Mouse (Mus musculus) forebrain, postnatal 0 days (tissue): ENCODE measurements around the gene Rec114. TPM values are rescaled to one million over a fixed set of nuclear protein-coding genes. Genes with fewer than 3 reads are reported as not detected.

ENCODE experiments used
- ATAC-seq: fragments of 200-750 bp; cut with Nextera tagmentation; 2 replicates; pipeline ENCODE4 v1.8.0; 2017; ENCODE audit warnings: mild to moderate bottlenecking, moderate library complexity
- DNase-seq: peaks from one replicate; pipeline ENCODE4 v3.0.0-alpha.2; 2015
- H3K27ac ChIP-seq: fragments of 300-500 bp; sonication (generic); 2 replicates; pipeline ENCODE4 v1.5.1; 2014; ENCODE audit warnings: low read depth, mild to moderate bottlenecking, antibody characterized with exemption, low read length, moderate library complexity, mixed read lengths
- H3K27me3 ChIP-seq: fragments of 300-500 bp; sonication (generic); 2 replicates; pipeline ENCODE4 v1.6.1; 2014; ENCODE audit warnings: mild to moderate bottlenecking, low read length, mixed read lengths; ENCODE audit not compliant: insufficient read depth
- H3K36me3 ChIP-seq: fragments of 300-500 bp; sonication (generic); 2 replicates; pipeline ENCODE4 v1.6.1; 2014; ENCODE audit warnings: mild to moderate bottlenecking, moderate library complexity; ENCODE audit not compliant: insufficient read depth
- H3K4me1 ChIP-seq: fragments of 300-500 bp; sonication (generic); 2 replicates; pipeline ENCODE4 v1.6.1; 2014; ENCODE audit warnings: antibody characterized with exemption; ENCODE audit not compliant: insufficient read depth
- H3K4me2 ChIP-seq: fragments of 300-500 bp; sonication (generic); 2 replicates; pipeline ENCODE4 v1.6.1; 2014; ENCODE audit warnings: low read depth, mild to moderate bottlenecking, moderate library complexity
- H3K4me3 ChIP-seq: fragments of 300-500 bp; sonication (generic); 2 replicates; pipeline ENCODE4 v1.5.1; 2014; ENCODE audit warnings: low read depth, low read length, mixed read lengths
- H3K9ac ChIP-seq: fragments of 300-500 bp; sonication (generic); 2 replicates; pipeline ENCODE4 v1.6.1; 2014; ENCODE audit warnings: mild to moderate bottlenecking
- H3K9me3 ChIP-seq: fragments of 300-500 bp; sonication (generic); 2 replicates; pipeline ENCODE4 v1.6.1; 2016; ENCODE audit warnings: low read length
- CTCF ChIP-seq: sonication (generic); IDR thresholded peaks from 2 replicates; pipeline ENCODE4 v1.5.1; 2016; ENCODE audit warnings: antibody characterized with exemption, control low read depth, low read depth
- WGBS: fragments of 180-500 bp; shearing (Covaris S2); extraction: QIAGEN DNeasy Blood & Tissue Kit; methylation state at CpG from one replicate; pipeline ENCODE4 v1.1.7; 2014; 5-methylcytosine and 5-hydroxymethylcytosine counted together
- polyA plus RNA-seq: library from polyadenylated mRNA; unstranded; fragments of >200 nt; fragmentation: Nextera tagmentation; extraction: Ambion mirVana; gene quantifications from 2 replicates; pipeline ENCODE4 v1.2.1, GENCODE M21; 2015
- total RNA-seq: library from RNA; depleted of rRNA; stranded (reverse); fragments of >200 nt; gene quantifications from 2 replicates; pipeline ENCODE4 v1.2.3, GENCODE M21; 2014; rRNA removed

Gene Rec114
- total and polyA plus RNA-seq, 2 experiments from 2014 or later, result 0.29 to 0.94 TPM

DNA sequence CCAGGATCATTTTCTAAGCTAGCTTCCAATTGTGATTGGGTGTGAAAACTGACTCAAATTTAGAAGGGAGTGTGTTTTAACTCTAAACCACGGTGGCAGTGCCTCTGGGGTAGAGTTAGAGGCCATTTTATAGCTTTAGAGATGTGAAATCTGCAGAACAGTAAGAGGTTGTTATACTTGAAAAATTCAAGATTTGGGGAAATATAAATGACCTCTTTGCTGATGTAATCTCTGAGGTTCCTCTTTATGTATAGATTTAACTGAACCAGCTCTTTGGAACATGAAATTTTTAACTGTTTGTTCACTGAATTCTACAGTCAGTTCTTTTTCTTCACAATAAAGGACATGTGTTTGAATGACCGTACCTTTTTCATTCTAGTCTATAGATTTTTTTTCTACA lies 113.3 kb downstream of the Rec114 start:
- H3K4me3 ChIP-seq, result no peak overlapping the region
- DNase-seq (no peak), ATAC-seq (no peak)
- H3K4me2 ChIP-seq, result no peak overlapping the region
- H3K27ac ChIP-seq, result no peak overlapping the region
- no peak for TF ChIP-seq CTCF
- H3K9me3 ChIP-seq, result no peaks in the 10 kb centered on the region
- no peaks in the 10 kb centered on the region for H3K4me1 ChIP-seq
- no peak overlapping the region for H3K9ac ChIP-seq
- peaks cover 8% of the 10 kb centered on the region; the same call in 1 of the 2 replicates for H3K36me3 ChIP-seq
- 77% methylated on average over 2 of the region's 2 CpGs for WGBS
- H3K27me3 ChIP-seq, result no peaks in the 10 kb centered on the region

DNA sequence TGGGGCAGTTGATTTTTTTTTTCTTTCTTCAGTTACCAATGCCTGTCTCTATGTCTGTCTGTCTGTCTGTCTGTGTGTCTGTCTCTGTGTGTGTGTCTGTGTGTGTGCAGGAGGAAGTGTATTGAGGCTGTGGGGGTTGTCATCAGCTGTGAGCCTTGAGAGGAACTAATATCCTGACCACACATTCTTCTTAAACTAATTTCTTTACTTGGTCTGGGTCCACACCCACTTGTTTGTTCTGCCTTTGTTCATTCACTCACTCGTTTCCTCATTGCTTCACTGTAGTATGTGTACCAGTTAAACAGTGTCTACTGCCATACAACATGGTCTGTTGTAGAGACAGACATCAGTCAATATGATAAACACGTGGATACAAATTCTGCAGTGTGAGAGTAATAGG lies 116.6 kb downstream of the Rec114 start:
- DNase-seq (no peak), ATAC-seq (no peak)
- no peak overlapping the region for H3K27ac ChIP-seq
- H3K27me3 ChIP-seq, result no peaks in the 10 kb centered on the region
- H3K9ac ChIP-seq, result no peak overlapping the region
- no peak for TF ChIP-seq CTCF
- 0 out of 2 replicates have a peak, but pooled peaks cover 3% of the 10 kb centered on the region for H3K36me3 ChIP-seq
- H3K4me1 ChIP-seq, result no peaks in the 10 kb centered on the region
- H3K4me2 ChIP-seq, result no peak overlapping the region
- WGBS, result 68% methylated on average over 2 of the region's 2 CpGs
- H3K9me3 ChIP-seq, result no peaks in the 10 kb centered on the region
- H3K4me3 ChIP-seq, result no peak overlapping the region

DNA sequence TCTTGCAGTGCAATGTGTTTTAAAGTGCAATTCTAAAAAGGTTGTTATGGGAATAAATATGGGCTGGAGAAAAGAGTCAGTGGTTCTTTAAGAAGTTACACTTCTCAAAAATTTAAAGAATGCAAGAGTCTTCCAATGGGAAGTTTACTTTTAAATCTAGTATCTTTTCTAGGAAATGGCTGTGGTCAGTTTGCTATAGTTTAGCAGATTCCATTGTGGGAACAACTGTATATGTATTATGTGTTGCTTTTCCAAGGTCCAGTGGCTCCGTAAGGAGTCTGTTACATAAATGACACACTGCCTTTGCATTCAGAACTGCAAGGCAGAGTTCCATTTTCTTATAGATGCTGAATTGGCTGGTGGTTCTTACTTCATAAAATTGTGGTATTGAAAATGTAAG lies 120.8 kb downstream of the Rec114 start:
- Histone ChIP-seq H3K9ac (no peak overlapping the region), H3K9me3 (no peaks in the 10 kb centered on the region), H3K27ac (no peak overlapping the region), H3K36me3 (no peaks in the 10 kb centered on the region), H3K4me2 (no peak overlapping the region), H3K4me1 (no peaks in the 10 kb centered on the region), H3K4me3 (no peak overlapping the region), H3K27me3 (no peaks in the 10 kb centered on the region)
- TF ChIP-seq CTCF, result no peak
- ATAC-seq (no peak), DNase-seq (no peak)
- WGBS, result 79% methylated on average over 1 of the region's 1 CpGs

DNA sequence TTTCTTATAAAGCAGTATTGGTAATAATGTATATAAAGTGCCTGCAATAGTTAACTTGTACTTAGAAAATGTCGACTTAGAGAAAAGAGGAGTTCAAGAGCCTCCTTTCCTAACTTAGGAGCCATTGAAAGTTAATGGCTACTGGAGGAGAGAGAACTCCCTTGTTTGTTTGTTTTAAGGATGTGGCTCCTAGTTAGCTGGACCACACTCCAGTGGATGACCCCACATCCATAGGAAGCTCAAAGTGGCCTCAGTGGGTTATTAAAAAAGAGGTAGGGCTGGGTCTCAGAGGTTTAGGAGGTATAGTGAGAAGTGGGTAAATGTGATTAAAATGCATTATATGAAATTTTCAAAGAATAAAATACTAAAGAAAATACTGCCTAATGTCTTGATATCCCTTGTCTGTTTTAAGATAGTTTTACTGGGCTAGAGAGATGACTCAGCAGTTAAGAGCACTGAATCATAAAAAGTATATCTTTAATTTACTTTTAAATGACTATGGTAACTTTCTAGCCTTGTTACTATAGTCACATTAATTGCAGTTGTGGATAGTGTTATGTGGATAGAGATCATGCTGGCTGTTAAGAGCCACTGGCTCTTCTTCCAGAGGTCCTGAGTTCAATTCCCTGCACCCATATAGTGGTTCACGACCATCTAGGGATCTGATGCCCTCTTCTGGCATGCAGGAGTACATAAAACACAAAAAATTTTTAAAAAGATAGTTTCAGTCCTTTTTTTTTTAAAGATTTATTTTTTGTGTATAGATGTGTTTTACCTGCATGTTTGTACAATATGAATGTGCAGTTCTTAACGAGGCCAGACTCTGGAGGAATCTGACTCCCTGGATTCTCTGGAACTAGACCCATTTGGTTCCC lies 128.5 kb downstream of the Rec114 start:
- no peak for DNase-seq
- H3K4me3 ChIP-seq, result no peak overlapping the region
- peak; percentile 35; the same call in 1 of the 2 replicates for TF ChIP-seq CTCF
- no peak for ATAC-seq
- WGBS, result 74% methylated on average over 3 of the region's 3 CpGs
- no peak overlapping the region for H3K27ac ChIP-seq
- H3K36me3 ChIP-seq, result no peaks in the 10 kb centered on the region
- no peaks in the 10 kb centered on the region for H3K4me1 ChIP-seq
- H3K9me3 ChIP-seq, result no peaks in the 10 kb centered on the region
- no peak overlapping the region for H3K9ac ChIP-seq
- no peak overlapping the region for H3K4me2 ChIP-seq
- no peaks in the 10 kb centered on the region for H3K27me3 ChIP-seq

DNA sequence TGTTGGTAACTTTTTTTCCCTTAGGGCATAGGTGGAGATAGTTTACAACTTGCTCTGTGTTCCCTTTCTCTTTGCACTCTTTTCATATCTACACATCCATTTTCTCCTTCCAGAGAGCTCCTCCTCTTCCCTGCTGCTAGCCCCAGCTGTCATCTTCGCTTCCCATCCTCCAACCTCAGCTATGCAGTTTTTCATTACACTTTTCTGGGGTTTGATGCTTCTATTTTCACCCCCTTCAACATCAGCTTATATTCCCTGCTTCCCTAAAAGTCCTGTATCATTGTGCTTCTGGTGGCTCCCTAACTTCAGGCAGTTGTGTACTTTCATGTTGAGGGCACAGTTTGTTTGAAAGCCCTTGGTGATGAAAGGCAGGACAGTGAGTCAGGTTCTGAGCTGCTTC lies 130.0 kb downstream of the Rec114 start:
- H3K4me3 ChIP-seq, result no peak overlapping the region
- no peak for ATAC-seq
- WGBS, result 74% methylated on average over 1 of the region's 1 CpGs
- peak; percentile 11 for DNase-seq
- H3K27me3 ChIP-seq, result no peaks in the 10 kb centered on the region
- no peak for TF ChIP-seq CTCF
- no peak overlapping the region for H3K4me2 ChIP-seq
- H3K36me3 ChIP-seq, result no peaks in the 10 kb centered on the region
- no peaks in the 10 kb centered on the region for H3K4me1 ChIP-seq
- H3K9ac ChIP-seq, result no peak overlapping the region
- no peaks in the 10 kb centered on the region for H3K9me3 ChIP-seq
- H3K27ac ChIP-seq, result no peak overlapping the region

Other genes with a start within 250 kb of the Rec114 start
- 21.1 and 26.0 TPM in 2 replicates for gene Cd276, start 188.5 kb downstream of the Rec114 start, total RNA-seq
- 23.7 and 26.2 TPM in 2 replicates for gene Cd276, start 188.5 kb downstream of the Rec114 start, polyA plus RNA-seq
- gene Nptn, start 161.7 kb downstream of the Rec114 start, total RNA-seq, result 275 and 298 TPM in 2 replicates
- 231 and 236 TPM in 2 replicates for gene Nptn, start 161.7 kb downstream of the Rec114 start, polyA plus RNA-seq
- gene Hcn4, start 79.4 kb upstream of the Rec114 start, total RNA-seq, result 18.9 and 26.9 TPM in 2 replicates
- 2.9 and 4.1 TPM in 2 replicates for gene Hcn4, start 79.4 kb upstream of the Rec114 start, polyA plus RNA-seq